Mouse (Mus musculus): ENCODE measurements at regions not wholly inside any gene's neighbourhood (a gene's known extent, or its start where the extent isn't known, plus 50 kb on each side); places are given as distances from the start of the nearest gene placed in this dataset.

GRCm38 (mm10) chr1:159398643-159399042, 124.9 kb upstream of the Tnr start:
- 95% methylated on average over 2 of the region's 2 CpGs for WGBS
- Histone ChIP-seq H3K27me3 (ENCODE audit: control insufficient read depth, insufficient read depth, low read length) (no peaks in the 10 kb centered on the region; the same call in 1 of the 2 replicates), H3K27ac (replicated peaks; ENCODE audit: low read depth, low read length) (no peak overlapping the region), H3K9ac (ENCODE audit: low read depth, low read length, severe bottlenecking) (no peak overlapping the region), H3K9me3 (ENCODE audit: control insufficient read depth, low read length) (no peaks in the 10 kb centered on the region), H3K4me2 (replicated peaks; ENCODE audit: low read depth, low read length, severe bottlenecking) (no peak overlapping the region), H3K4me3 (replicated peaks; ENCODE audit: low read length) (no peak overlapping the region), H3K4me1 (ENCODE audit: control insufficient read depth, insufficient read depth, low read length) (no peaks in the 10 kb centered on the region; the same call in 1 of the 2 replicates), H3K36me3 (ENCODE audit: control insufficient read depth, insufficient read depth, low read length) (no peaks in the 10 kb centered on the region)
- no peak for TF ChIP-seq POLR2A (IDR thresholded peaks at IDR 0.05; ENCODE audit: borderline replicate concordance, extremely low read depth, insufficient read depth, insufficient read length)
- no peak for ATAC-seq (ENCODE audit: low FRiP score, low read depth)
- no peak for DNase-seq (ENCODE audit: low spot score)

GRCm38 (mm10) chr1:159406317-159406716, 117.3 kb upstream of the Tnr start:
- no peak overlapping the region for H3K27ac ChIP-seq (replicated peaks; ENCODE audit: low read depth, low read length)
- no peaks in the 10 kb centered on the region for H3K27me3 ChIP-seq (ENCODE audit: control insufficient read depth, insufficient read depth, low read length)
- WGBS = 72% methylated on average over 7 of the region's 7 CpGs
- TF ChIP-seq POLR2A (IDR thresholded peaks at IDR 0.05; ENCODE audit: borderline replicate concordance, extremely low read depth, insufficient read depth, insufficient read length) = no peak
- no peak for ATAC-seq (ENCODE audit: low FRiP score, low read depth)
- H3K9me3 ChIP-seq (ENCODE audit: control insufficient read depth, low read length) = no peaks in the 10 kb centered on the region
- no peak for DNase-seq (ENCODE audit: low spot score)
- peaks cover 4% of the 10 kb centered on the region; the same call in 1 of the 2 replicates for H3K4me1 ChIP-seq (ENCODE audit: control insufficient read depth, insufficient read depth, low read length)
- no peak overlapping the region for H3K9ac ChIP-seq (ENCODE audit: low read depth, low read length, severe bottlenecking)
- H3K36me3 ChIP-seq (ENCODE audit: control insufficient read depth, insufficient read depth, low read length) = no peaks in the 10 kb centered on the region
- no peak overlapping the region for H3K4me3 ChIP-seq (replicated peaks; ENCODE audit: low read length)
- H3K4me2 ChIP-seq (replicated peaks; ENCODE audit: low read depth, low read length, severe bottlenecking) = no peak overlapping the region

DNA sequence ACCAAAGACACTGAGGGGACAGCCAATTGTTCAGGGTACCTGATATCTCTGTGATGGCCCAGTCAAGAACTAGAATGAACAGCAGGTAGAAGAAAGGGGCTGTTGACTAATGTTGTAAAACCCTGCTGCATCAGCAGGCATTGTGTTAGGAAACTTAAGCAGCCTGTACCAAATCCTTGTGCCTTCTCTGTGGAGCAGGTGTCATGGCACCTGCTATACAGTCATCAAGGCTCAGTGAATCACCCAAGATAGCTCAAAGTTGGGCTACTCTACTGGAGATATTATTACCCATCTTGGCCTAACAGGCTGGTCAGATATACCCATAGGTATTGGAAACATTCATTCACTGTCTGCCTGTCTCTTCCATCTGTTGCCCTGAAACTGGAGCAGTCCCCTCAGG, 116.8 kb upstream of the Tnr start:
- DNase-seq (ENCODE audit: low spot score) = no peak
- H3K36me3 ChIP-seq (ENCODE audit: control insufficient read depth, insufficient read depth, low read length) = no peaks in the 10 kb centered on the region
- peaks cover 4% of the 10 kb centered on the region; the same call in 1 of the 2 replicates for H3K4me1 ChIP-seq (ENCODE audit: control insufficient read depth, insufficient read depth, low read length)
- no peaks in the 10 kb centered on the region for H3K9me3 ChIP-seq (ENCODE audit: control insufficient read depth, low read length)
- ATAC-seq (ENCODE audit: low FRiP score, low read depth) = no peak
- no peak for TF ChIP-seq POLR2A (IDR thresholded peaks at IDR 0.05; ENCODE audit: borderline replicate concordance, extremely low read depth, insufficient read depth, insufficient read length)
- no peak overlapping the region for H3K4me3 ChIP-seq (replicated peaks; ENCODE audit: low read length)
- no peak overlapping the region for H3K27ac ChIP-seq (replicated peaks; ENCODE audit: low read depth, low read length)
- H3K27me3 ChIP-seq (ENCODE audit: control insufficient read depth, insufficient read depth, low read length) = no peaks in the 10 kb centered on the region
- no peak overlapping the region for H3K9ac ChIP-seq (ENCODE audit: low read depth, low read length, severe bottlenecking)
- no peak overlapping the region for H3K4me2 ChIP-seq (replicated peaks; ENCODE audit: low read depth, low read length, severe bottlenecking)

DNA sequence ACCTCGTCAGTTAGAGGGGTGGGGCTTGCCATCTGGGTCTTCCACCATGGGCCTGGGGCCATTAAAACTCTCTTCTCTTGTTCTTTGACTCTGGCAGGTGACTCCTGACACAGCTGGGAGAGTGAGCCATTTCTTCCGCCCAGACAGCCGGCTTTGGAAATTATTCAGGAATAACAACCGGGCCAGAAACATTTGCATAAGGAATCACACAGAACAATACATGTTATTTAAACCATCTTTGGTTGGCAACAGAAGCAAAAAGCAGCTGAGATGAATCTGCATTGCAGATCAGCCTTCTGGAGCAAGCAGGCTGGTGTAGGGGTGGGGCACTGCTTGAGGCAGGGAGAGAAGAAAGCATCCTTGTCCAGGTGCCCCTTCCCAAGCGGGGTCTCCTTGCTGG, 110.2 kb upstream of the Tnr start:
- 72% methylated on average over 5 of the region's 5 CpGs for WGBS
- no peak for DNase-seq (ENCODE audit: low spot score)
- H3K9ac ChIP-seq (ENCODE audit: low read depth, low read length, severe bottlenecking) = no peak overlapping the region
- H3K4me2 ChIP-seq (replicated peaks; ENCODE audit: low read depth, low read length, severe bottlenecking) = no peak overlapping the region
- no peaks in the 10 kb centered on the region for H3K27me3 ChIP-seq (ENCODE audit: control insufficient read depth, insufficient read depth, low read length)
- TF ChIP-seq POLR2A (IDR thresholded peaks at IDR 0.05; ENCODE audit: borderline replicate concordance, extremely low read depth, insufficient read depth, insufficient read length) = no peak
- H3K36me3 ChIP-seq (ENCODE audit: control insufficient read depth, insufficient read depth, low read length) = no peaks in the 10 kb centered on the region
- no peak overlapping the region for H3K4me3 ChIP-seq (replicated peaks; ENCODE audit: low read length)
- peaks cover 6% of the 10 kb centered on the region; the same call in 1 of the 2 replicates for H3K4me1 ChIP-seq (ENCODE audit: control insufficient read depth, insufficient read depth, low read length)
- ATAC-seq (ENCODE audit: low FRiP score, low read depth) = no peak
- H3K27ac ChIP-seq (replicated peaks; ENCODE audit: low read depth, low read length) = no peak overlapping the region
- H3K9me3 ChIP-seq (ENCODE audit: control insufficient read depth, low read length) = no peaks in the 10 kb centered on the region

- no peaks in the 10 kb centered on the region for H3K9me3 ChIP-seq (ENCODE audit: control insufficient read depth, low read length)
- no peaks in the 10 kb centered on the region for H3K36me3 ChIP-seq (ENCODE audit: control insufficient read depth, insufficient read depth, low read length)
- no peak overlapping the region for H3K9ac ChIP-seq (ENCODE audit: low read depth, low read length, severe bottlenecking)
- H3K4me2 ChIP-seq (replicated peaks; ENCODE audit: low read depth, low read length, severe bottlenecking) = no peak overlapping the region
- no peak for DNase-seq (ENCODE audit: low spot score)
- H3K27ac ChIP-seq (replicated peaks; ENCODE audit: low read depth, low read length) = no peak overlapping the region
- no peak overlapping the region for H3K4me3 ChIP-seq (replicated peaks; ENCODE audit: low read length)
- no peak for TF ChIP-seq POLR2A (IDR thresholded peaks at IDR 0.05; ENCODE audit: borderline replicate concordance, extremely low read depth, insufficient read depth, insufficient read length)
- 37% methylated on average over 3 of the region's 3 CpGs for WGBS
- ATAC-seq (ENCODE audit: low FRiP score, low read depth) = no peak
- H3K4me1 ChIP-seq (ENCODE audit: control insufficient read depth, insufficient read depth, low read length) = peaks cover 6% of the 10 kb centered on the region; the same call in 1 of the 2 replicates
- no peaks in the 10 kb centered on the region for H3K27me3 ChIP-seq (ENCODE audit: control insufficient read depth, insufficient read depth, low read length)
Observed at GRCm38 (mm10) chr1:159415656-159416055, 107.9 kb upstream of the Tnr start.

DNA sequence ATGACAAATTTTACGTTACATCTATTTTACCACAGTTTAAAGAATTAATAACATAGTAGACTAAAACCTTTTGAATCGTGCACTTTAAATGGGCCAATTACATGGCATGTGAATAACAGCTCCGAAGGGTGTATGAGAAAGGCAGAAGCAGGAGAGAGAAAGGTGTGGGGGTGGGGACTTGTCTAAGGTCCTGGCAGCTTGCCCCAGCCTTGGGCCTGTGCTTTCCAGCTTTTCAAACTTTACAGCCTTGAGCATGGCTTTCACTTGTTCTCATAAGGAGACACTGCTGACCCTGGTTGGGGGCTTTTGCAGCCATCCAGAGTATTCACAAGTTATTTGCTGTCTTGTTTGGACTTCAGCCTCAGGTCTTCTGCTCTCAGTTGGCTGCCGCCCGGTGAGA, 106.4 kb upstream of the Tnr start:
- WGBS = 52% methylated on average over 5 of the region's 5 CpGs
- TF ChIP-seq POLR2A (IDR thresholded peaks at IDR 0.05; ENCODE audit: borderline replicate concordance, extremely low read depth, insufficient read depth, insufficient read length) = no peak
- Histone ChIP-seq H3K36me3 (ENCODE audit: control insufficient read depth, insufficient read depth, low read length) (no peaks in the 10 kb centered on the region), H3K4me1 (ENCODE audit: control insufficient read depth, insufficient read depth, low read length) (peaks cover 6% of the 10 kb centered on the region; the same call in 1 of the 2 replicates), H3K4me2 (replicated peaks; ENCODE audit: low read depth, low read length, severe bottlenecking) (no peak overlapping the region), H3K9ac (ENCODE audit: low read depth, low read length, severe bottlenecking) (no peak overlapping the region), H3K27ac (replicated peaks; ENCODE audit: low read depth, low read length) (no peak overlapping the region), H3K4me3 (replicated peaks; ENCODE audit: low read length) (no peak overlapping the region), H3K27me3 (ENCODE audit: control insufficient read depth, insufficient read depth, low read length) (no peaks in the 10 kb centered on the region), H3K9me3 (ENCODE audit: control insufficient read depth, low read length) (no peaks in the 10 kb centered on the region)
- peak; percentile 40 for DNase-seq (ENCODE audit: low spot score)
- ATAC-seq (ENCODE audit: low FRiP score, low read depth) = no peak

Data from limb, embryonic 14.5 days (tissue).